Mouse (Mus musculus) bone marrow macrophage, adult 2 months (primary cell): ENCODE data around the gene Zc3h14.

Experiments
- CTCF ChIP-seq: IDR thresholded peaks from 2 replicates; pipeline ENCODE4 v1.5.1; 2012; ENCODE audit warnings: low read depth, mild to moderate bottlenecking, low read length, moderate library complexity
- POLR2A ChIP-seq: IDR thresholded peaks from 2 replicates; pipeline ENCODE4 v1.6.1; 2012; ENCODE audit warnings: mild to moderate bottlenecking, low read depth, low read length, borderline replicate concordance

GRCm38 (mm10) chr12:98820781-98821180 lies 74.0 kb downstream of the Zc3h14 start:
- TF ChIP-seq POLR2A (no peak), CTCF (no peak)
